Comparison of ENCODE assay signal across 31 mouse cellular contexts in the genomic region with DNA sequence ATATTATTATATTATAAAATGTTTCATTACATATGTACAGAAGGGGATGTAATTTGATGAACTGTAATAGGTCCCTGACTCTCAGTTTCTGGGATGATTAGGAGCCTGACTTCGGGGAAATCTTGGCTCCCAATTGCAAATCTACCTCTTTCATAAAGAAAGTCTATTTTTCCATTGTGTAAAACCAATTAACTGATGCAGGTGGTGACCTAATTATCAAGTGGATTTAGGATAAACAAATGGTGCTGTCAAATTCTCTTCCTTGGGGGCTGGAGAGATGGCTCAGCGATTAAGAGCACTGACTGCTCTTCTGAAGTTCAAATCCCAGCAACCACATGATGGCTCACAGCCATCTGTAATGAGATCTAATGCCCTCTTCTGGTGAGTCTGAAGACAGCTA. TPM values are rescaled to one million over a fixed set of nuclear protein-coding genes. Genes with fewer than 3 reads are reported as not detected.
"Had no signal": no experiment of that assay in that cellular context is flagged by ENCODE, and none has a peak within 500 bp of the region (broad histone marks: within the 10 kb centered on the region; RNA-seq: fewer than 3 reads in every experiment).

No protein-coding gene starts in this region.

- H3K4me2 ChIP-seq: kidney, embryonic 15.5 days; limb, embryonic 13.5 days; liver, embryonic 12.5 days; liver, embryonic 15.5 days had no signal

- H3K9me3 ChIP-seq: kidney, embryonic 15.5 days; limb, embryonic 10.5 days; limb, embryonic 13.5 days; liver, embryonic 12.5 days; liver, embryonic 15.5 days had no signal

- H3K36me3 ChIP-seq: kidney, embryonic 15.5 days; limb, embryonic 10.5 days; limb, embryonic 13.5 days; liver, embryonic 12.5 days; liver, embryonic 15.5 days had no signal

- H3K27me3 ChIP-seq: kidney, embryonic 15.5 days; limb, embryonic 13.5 days; liver, embryonic 12.5 days; liver, embryonic 15.5 days had no signal

- ATAC-seq: liver, embryonic 12.5 days had no signal

- H3K4me1 ChIP-seq: kidney, embryonic 15.5 days; limb, embryonic 10.5 days; limb, embryonic 13.5 days; liver, embryonic 12.5 days; liver, embryonic 15.5 days had no signal

- H3K9ac ChIP-seq: kidney, embryonic 15.5 days; limb, embryonic 13.5 days; liver, embryonic 12.5 days; liver, embryonic 15.5 days had no signal

- H3K27ac ChIP-seq: kidney, embryonic 15.5 days; layer of hippocampus, adult 2 months; limb, embryonic 10.5 days; limb, embryonic 13.5 days; liver, embryonic 12.5 days; liver, embryonic 15.5 days had no signal

- H3K4me3 ChIP-seq: kidney, embryonic 15.5 days; layer of hippocampus, adult 2 months; limb, embryonic 10.5 days; limb, embryonic 13.5 days; liver, embryonic 12.5 days; liver, embryonic 15.5 days had no signal

- DNase-seq: kidney, adult 11 months; kidney, adult 8-10 months; kidney, postnatal 25 days; layer of hippocampus, adult 9-11 months; liver; lung, adult 2 months; lung, postnatal 14 days; lung, postnatal 4 days; midbrain, embryonic 14.5 days; thymus, adult 2 months; thymus, postnatal 14 days; thymus, postnatal 4 days had no signal

RNA-seq across cellular contexts. Expression of a gene that starts 5.3 kb away (rescaled TPM):
- total RNA-seq: layer of hippocampus, adult 2 months; layer of hippocampus, postnatal 25 days; left cerebral cortex, adult 18-20 months; left cerebral cortex, postnatal 25 days; megakaryocyte, adult 5-6 weeks; midbrain, postnatal 0 days had no signal
- polyA plus RNA-seq: kidney, embryonic 15.5 days; large intestine, adult 2 months; limb, embryonic 10.5 days; limb, embryonic 13.5 days; liver, embryonic 12.5 days; liver, embryonic 15.5 days; lung, adult 2 months; lung, embryonic 16.5 days; midbrain, embryonic 14.5 days; midbrain, postnatal 0 days; neural tube, embryonic 11.5 days; neural tube, embryonic 14.5 days; small intestine, adult 2 months; spleen, adult 2 months; stomach, embryonic 16.5 days; thymus, adult 2 months had no signal

RNA-seq across cellular contexts. Expression of a gene that starts 16.3 kb away (rescaled TPM):
- total RNA-seq: megakaryocyte, adult 5-6 weeks; midbrain, postnatal 0 days had no signal
- polyA plus RNA-seq: large intestine, adult 2 months; limb, embryonic 10.5 days; liver, embryonic 12.5 days; liver, embryonic 15.5 days; lung, adult 2 months; lung, embryonic 16.5 days; midbrain, embryonic 14.5 days; midbrain, postnatal 0 days; neural tube, embryonic 11.5 days; neural tube, embryonic 14.5 days; small intestine, adult 2 months; spleen, adult 2 months had no signal

RNA-seq across cellular contexts. Expression of a gene that starts 49.9 kb away (rescaled TPM):
- total RNA-seq: layer of hippocampus, adult 2 months; layer of hippocampus, postnatal 25 days; left cerebral cortex, adult 18-20 months; left cerebral cortex, postnatal 25 days; megakaryocyte, adult 5-6 weeks; midbrain, postnatal 0 days had no signal
- polyA plus RNA-seq: kidney, embryonic 15.5 days; large intestine, adult 2 months; limb, embryonic 10.5 days; limb, embryonic 13.5 days; liver, embryonic 15.5 days; lung, adult 2 months; lung, embryonic 16.5 days; midbrain, embryonic 14.5 days; midbrain, postnatal 0 days; neural tube, embryonic 11.5 days; neural tube, embryonic 14.5 days; small intestine, adult 2 months; spleen, adult 2 months; stomach, embryonic 16.5 days had no signal

RNA-seq across cellular contexts. Expression of a gene that starts 53.6 kb away (rescaled TPM):
- total RNA-seq: layer of hippocampus, adult 2 months; layer of hippocampus, postnatal 25 days; left cerebral cortex, postnatal 25 days; midbrain, postnatal 0 days had no signal
- polyA plus RNA-seq: limb, embryonic 10.5 days; midbrain, embryonic 14.5 days; small intestine, adult 2 months; testis, adult 2 months had no signal
